Mouse (Mus musculus) forebrain, postnatal 0 days (tissue): ENCODE measurements around the gene Sox1. TPM values are rescaled to one million over a fixed set of nuclear protein-coding genes. Genes with fewer than 3 reads are reported as not detected.

Source experiments
- ATAC-seq: fragments of 200-750 bp; cut with Nextera tagmentation; 2 replicates; pipeline ENCODE4 v1.8.0; 2017; ENCODE audit warnings: mild to moderate bottlenecking, moderate library complexity
- DNase-seq: peaks from one replicate; pipeline ENCODE4 v3.0.0-alpha.2; 2015
- H3K27ac ChIP-seq: fragments of 300-500 bp; sonication (generic); 2 replicates; pipeline ENCODE4 v1.5.1; 2014; ENCODE audit warnings: low read depth, mild to moderate bottlenecking, antibody characterized with exemption, low read length, moderate library complexity, mixed read lengths
- H3K27me3 ChIP-seq: fragments of 300-500 bp; sonication (generic); 2 replicates; pipeline ENCODE4 v1.6.1; 2014; ENCODE audit warnings: mild to moderate bottlenecking, low read length, mixed read lengths; ENCODE audit not compliant: insufficient read depth
- H3K36me3 ChIP-seq: fragments of 300-500 bp; sonication (generic); 2 replicates; pipeline ENCODE4 v1.6.1; 2014; ENCODE audit warnings: mild to moderate bottlenecking, moderate library complexity; ENCODE audit not compliant: insufficient read depth
- H3K4me1 ChIP-seq: fragments of 300-500 bp; sonication (generic); 2 replicates; pipeline ENCODE4 v1.6.1; 2014; ENCODE audit warnings: antibody characterized with exemption; ENCODE audit not compliant: insufficient read depth
- H3K4me2 ChIP-seq: fragments of 300-500 bp; sonication (generic); 2 replicates; pipeline ENCODE4 v1.6.1; 2014; ENCODE audit warnings: low read depth, mild to moderate bottlenecking, moderate library complexity
- H3K4me3 ChIP-seq: fragments of 300-500 bp; sonication (generic); 2 replicates; pipeline ENCODE4 v1.5.1; 2014; ENCODE audit warnings: low read depth, low read length, mixed read lengths
- H3K9ac ChIP-seq: fragments of 300-500 bp; sonication (generic); 2 replicates; pipeline ENCODE4 v1.6.1; 2014; ENCODE audit warnings: mild to moderate bottlenecking
- H3K9me3 ChIP-seq: fragments of 300-500 bp; sonication (generic); 2 replicates; pipeline ENCODE4 v1.6.1; 2016; ENCODE audit warnings: low read length
- CTCF ChIP-seq: sonication (generic); IDR thresholded peaks from 2 replicates; pipeline ENCODE4 v1.5.1; 2016; ENCODE audit warnings: antibody characterized with exemption, control low read depth, low read depth
- WGBS: fragments of 180-500 bp; shearing (Covaris S2); extraction: QIAGEN DNeasy Blood & Tissue Kit; methylation state at CpG from one replicate; pipeline ENCODE4 v1.1.7; 2014; 5-methylcytosine and 5-hydroxymethylcytosine counted together
- polyA plus RNA-seq: library from polyadenylated mRNA; unstranded; fragments of >200 nt; fragmentation: Nextera tagmentation; extraction: Ambion mirVana; gene quantifications from 2 replicates; pipeline ENCODE4 v1.2.1, GENCODE M21; 2015
- total RNA-seq: library from RNA; depleted of rRNA; stranded (reverse); fragments of >200 nt; gene quantifications from 2 replicates; pipeline ENCODE4 v1.2.3, GENCODE M21; 2014

Sox1 gene
- total and polyA plus RNA-seq, 2 experiments from 2014 or later: 4.3 to 36.5 TPM

DNA sequence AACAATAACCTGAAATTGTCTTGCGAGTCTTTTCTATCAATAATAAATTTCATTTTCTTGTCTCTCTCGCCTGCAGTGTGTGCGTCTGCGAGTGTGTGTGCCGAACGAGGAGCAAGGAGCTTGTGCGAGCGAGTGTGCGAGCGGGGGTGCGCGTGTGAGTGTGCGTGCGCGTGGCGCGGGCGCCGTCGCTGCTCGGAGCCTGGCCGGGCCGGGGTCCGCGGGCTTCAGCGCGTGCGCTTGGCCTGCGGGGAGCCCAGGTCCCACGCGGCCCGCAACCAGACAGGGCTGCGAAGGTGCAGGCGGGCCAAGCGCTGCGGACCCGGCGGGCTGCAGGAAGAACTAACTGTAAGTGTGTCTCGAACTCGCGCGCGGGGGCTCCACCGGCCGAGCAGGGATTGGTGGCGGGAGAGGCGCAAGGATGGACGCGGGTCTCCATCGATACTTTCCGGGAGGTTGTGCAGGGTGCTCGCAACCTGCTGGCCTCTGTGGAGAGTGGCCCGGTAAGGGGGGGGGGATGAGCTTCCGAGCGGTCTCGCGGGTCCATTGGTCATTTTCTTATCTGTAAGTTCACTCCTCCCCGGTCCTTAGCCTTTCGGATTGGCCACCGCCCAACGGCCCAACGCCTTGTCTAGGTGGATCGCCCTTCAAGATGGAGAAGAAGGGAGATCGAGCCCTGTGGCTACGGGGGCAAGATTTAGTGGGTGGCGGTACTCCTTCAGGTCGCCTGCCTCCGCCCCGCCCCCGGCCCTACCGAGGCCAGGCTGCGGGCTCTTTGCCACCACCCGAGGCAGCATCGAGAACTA is 9.2 kb upstream of the Sox1 start:
- Histone ChIP-seq H3K9ac (peak overlapping the region; percentile 65), H3K4me1 (peaks cover 7% of the 10 kb centered on the region; the same call in 1 of the 2 replicates), H3K4me2 (peak overlapping the region; percentile 78), H3K9me3 (no peaks in the 10 kb centered on the region), H3K36me3 (no peaks in the 10 kb centered on the region), H3K27ac (peak overlapping the region; percentile 88), H3K27me3 (peaks cover 34% of the 10 kb centered on the region), H3K4me3 (peak overlapping the region; percentile 46)
- DNase-seq: peak; percentile 52
- WGBS: 2% methylated on average over 74 of the region's 74 CpGs
- no peak for TF ChIP-seq CTCF
- peak; percentile 38 for ATAC-seq

DNA sequence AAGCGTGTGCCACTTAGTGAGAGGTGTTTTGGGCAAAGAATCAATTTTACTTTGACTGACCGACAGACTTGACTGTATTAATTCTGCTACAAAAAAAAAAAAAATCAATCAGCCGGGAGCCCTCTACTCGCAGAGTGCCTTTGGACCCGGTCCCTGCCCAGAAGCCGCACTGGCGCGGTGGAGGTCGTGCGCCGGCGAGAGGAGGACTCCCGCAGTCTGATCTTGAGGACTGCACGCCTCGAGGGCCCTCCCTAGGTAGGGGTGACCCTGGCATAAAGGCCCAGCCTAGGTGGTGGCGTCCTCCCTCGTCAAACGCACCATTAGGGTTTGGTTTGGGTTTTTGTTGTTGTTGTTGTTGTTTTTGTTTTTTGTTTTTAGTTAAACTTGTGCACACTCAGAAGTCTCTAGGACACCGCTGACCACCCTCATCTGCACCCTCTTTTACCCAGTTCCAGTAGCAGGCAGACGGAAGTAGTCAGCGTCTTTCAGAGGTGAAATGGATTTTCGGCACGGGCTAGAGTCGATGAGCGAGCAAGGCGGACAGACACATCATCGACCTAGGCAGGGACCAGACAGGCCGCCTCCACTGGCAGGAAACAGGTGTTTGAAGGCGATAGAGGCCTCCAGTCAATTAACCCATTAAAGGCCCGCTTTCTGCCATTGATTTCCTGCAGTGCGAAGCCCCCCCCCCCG is 8.4 kb upstream of the Sox1 start:
- TF ChIP-seq CTCF: no peak
- 9% methylated on average over 32 of the region's 32 CpGs for whole genome bisulfite sequencing
- Histone ChIP-seq H3K4me3 (peak overlapping the region; percentile 46), H3K4me1 (peaks cover 7% of the 10 kb centered on the region; the same call in 1 of the 2 replicates), H3K9me3 (no peaks in the 10 kb centered on the region), H3K9ac (peak overlapping the region; percentile 65), H3K27me3 (peaks cover 26% of the 10 kb centered on the region), H3K27ac (peak overlapping the region; percentile 88), H3K36me3 (no peaks in the 10 kb centered on the region), H3K4me2 (peak overlapping the region; percentile 78)
- DNase-seq: peak; percentile 42
- ATAC-seq: no peak

DNA sequence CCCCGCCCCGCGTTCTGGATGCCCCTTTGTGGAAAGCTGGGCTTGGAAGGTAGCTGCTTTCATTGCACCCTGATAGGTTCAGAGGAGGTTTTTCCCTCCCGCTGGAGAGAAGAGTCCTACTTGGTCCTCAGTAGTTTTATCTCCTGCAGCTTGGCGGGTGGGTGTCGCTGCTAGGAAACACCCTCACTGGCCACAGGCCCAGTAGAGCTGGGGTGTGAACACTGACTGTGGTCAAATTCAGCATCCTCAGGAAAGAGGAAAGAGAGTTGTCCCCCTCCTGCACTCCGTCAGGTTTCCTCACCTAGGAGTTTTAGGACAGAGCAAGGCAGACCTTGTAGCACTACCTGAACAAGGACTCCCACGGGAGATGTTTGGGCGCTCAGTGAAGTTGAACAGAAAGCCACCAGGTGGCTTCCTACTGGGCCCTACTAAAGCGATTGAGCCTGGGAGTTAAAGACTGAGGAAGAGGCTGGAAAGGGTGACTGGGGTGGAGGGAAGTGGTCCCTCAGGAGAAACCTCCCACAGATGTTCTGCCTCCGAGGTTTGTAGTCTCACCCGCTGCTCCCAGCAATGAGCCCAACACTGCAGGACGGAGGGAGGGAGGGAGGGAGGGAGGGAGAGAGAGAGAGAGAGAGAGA is 7.8 kb upstream of the Sox1 start:
- WGBS: 20% methylated on average over 13 of the region's 13 CpGs
- H3K27ac ChIP-seq: peak overlapping the region; percentile 88

DNA sequence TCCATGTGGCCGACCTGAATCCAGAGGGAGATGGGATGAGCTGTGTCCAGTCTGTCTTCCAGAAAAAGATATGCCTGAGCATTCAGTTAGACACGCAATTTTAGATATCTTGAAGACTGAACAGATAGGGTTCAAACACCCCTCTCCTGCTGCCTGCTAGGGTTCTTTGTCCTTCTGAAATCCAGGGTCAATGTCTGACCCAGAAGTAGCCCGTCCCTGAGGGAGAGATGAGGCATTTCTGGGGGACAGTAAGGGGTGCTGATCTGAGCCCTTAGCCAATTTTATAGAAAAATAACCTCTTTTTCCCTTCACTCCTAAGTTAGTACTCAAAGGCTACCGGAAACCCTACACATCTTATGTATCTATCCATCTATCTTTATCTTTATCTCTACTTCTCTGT is 7.2 kb upstream of the Sox1 start:
- peaks cover 7% of the 10 kb centered on the region; the same call in 1 of the 2 replicates for H3K4me1 ChIP-seq
- WGBS: 29% methylated on average over 4 of the region's 4 CpGs
- ATAC-seq: no peak
- peak overlapping the region; percentile 88 for H3K27ac ChIP-seq
- no peak for DNase-seq
- H3K4me3 ChIP-seq: peak overlapping the region; percentile 12
- H3K27me3 ChIP-seq: peaks cover 36% of the 10 kb centered on the region
- H3K9ac ChIP-seq: peak overlapping the region; percentile 28; the same call in 1 of the 2 replicates
- H3K4me2 ChIP-seq: peak overlapping the region; percentile 78
- no peaks in the 10 kb centered on the region for H3K36me3 ChIP-seq
- H3K9me3 ChIP-seq: no peaks in the 10 kb centered on the region
- no peak for TF ChIP-seq CTCF

More for the DNA sequence above, 7.8 kb upstream of the Sox1 start:
- Histone ChIP-seq H3K9me3 (no peaks in the 10 kb centered on the region), H3K4me3 (peak overlapping the region; percentile 46), H3K4me2 (peak overlapping the region; percentile 78), H3K36me3 (no peaks in the 10 kb centered on the region), H3K4me1 (peaks cover 7% of the 10 kb centered on the region; the same call in 1 of the 2 replicates), H3K27me3 (peaks cover 30% of the 10 kb centered on the region), H3K9ac (peak overlapping the region; percentile 65)
- peak; percentile 43 for DNase-seq
- ATAC-seq: no peak
- TF ChIP-seq CTCF: no peak

DNA sequence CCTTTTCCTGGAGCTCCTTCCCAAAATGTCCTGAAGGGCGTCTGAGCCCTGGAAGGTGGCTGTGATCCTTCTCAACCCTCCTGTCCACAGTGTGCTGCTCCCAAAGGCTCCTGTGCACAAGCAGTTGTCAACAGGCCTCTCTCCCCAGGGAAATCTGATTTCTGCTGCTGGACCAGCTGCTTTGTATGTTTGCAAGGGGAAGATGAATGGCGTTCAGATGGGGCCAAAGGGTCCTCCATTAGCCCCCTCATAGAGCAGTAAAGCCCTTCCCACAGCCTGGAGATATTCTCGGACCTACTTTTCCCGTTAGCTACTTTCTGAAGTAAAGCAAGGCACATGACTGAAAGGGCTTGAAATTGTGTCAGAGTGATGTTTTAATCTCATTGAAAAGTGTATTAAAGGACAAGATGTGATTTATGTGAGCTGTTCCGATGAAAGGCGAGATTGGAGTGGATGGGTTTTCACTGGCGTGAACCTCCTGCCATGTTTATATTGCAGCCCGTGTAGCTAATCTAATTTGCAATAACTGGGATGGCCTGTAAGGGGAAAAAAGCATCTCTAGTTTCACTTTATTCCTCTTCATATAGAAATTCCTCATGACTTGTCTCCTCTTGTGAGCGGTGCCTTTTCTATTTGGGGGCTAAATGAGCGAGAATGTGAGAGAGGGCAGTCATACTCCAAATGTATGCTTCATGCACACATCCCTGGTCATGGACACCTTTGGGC is 6.5 kb upstream of the Sox1 start:
- no peak for TF ChIP-seq CTCF
- H3K4me2 ChIP-seq: peak overlapping the region; percentile 78
- peak overlapping the region; percentile 28 for H3K9ac ChIP-seq
- H3K9me3 ChIP-seq: no peaks in the 10 kb centered on the region
- DNase-seq: no peak
- H3K27ac ChIP-seq: peak overlapping the region; percentile 88
- H3K4me1 ChIP-seq: peaks cover 7% of the 10 kb centered on the region; the same call in 1 of the 2 replicates
- WGBS: 38% methylated on average over 10 of the region's 10 CpGs
- H3K4me3 ChIP-seq: peak overlapping the region; percentile 12
- no peaks in the 10 kb centered on the region for H3K36me3 ChIP-seq
- H3K27me3 ChIP-seq: peaks cover 38% of the 10 kb centered on the region
- ATAC-seq: no peak

DNA sequence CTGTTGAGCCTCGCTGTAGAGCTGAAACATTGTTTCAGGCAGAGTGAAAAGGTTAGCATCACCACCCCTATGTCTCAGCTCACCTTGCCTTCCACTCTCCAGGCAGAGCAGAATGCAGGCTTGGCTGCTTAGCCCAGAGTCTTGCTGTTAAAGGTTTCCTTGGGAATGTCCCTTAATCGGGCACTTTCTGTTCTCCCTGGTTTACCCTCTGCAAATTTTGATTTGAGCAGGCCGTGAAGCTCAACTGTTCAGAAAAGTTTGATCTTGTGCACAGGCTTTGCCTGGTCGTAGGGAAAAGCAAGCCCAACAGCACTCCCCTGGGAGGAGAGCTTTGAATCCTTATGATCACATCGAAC is 6.0 kb upstream of the Sox1 start:
- no peak for ATAC-seq
- peak; percentile 58 for DNase-seq
- H3K27me3 ChIP-seq: peaks cover 38% of the 10 kb centered on the region
- H3K4me1 ChIP-seq: peaks cover 5% of the 10 kb centered on the region; the same call in 1 of the 2 replicates
- H3K9me3 ChIP-seq: no peaks in the 10 kb centered on the region
- H3K4me3 ChIP-seq: peak overlapping the region; percentile 9; the same call in 1 of the 2 replicates
- peak overlapping the region; percentile 78 for H3K4me2 ChIP-seq
- peak overlapping the region; percentile 28 for H3K9ac ChIP-seq
- WGBS: 22% methylated on average over 5 of the region's 5 CpGs
- TF ChIP-seq CTCF: no peak
- no peaks in the 10 kb centered on the region for H3K36me3 ChIP-seq
- H3K27ac ChIP-seq: peak overlapping the region; percentile 88
